Mouse (Mus musculus) embryonic fibroblast, embryonic 13.5 days (primary cell): ENCODE results near the gene Map3k14. TPM values are rescaled to one million over a fixed set of nuclear protein-coding genes. Genes with fewer than 3 reads are reported as not detected.

ENCODE experiments used
- H3K27ac ChIP-seq: 2 replicates; pipeline ENCODE4 v1.5.1; 2012; ENCODE audit warnings: low read length, control low read depth, inconsistent platforms; ENCODE audit not compliant: insufficient read depth
- H3K4me1 ChIP-seq: 2 replicates; pipeline ENCODE4 v1.6.1; 2011; ENCODE audit warnings: low read length; ENCODE audit not compliant: control insufficient read depth, insufficient read depth
- H3K4me3 ChIP-seq: 2 replicates; pipeline ENCODE4 v1.5.1; 2011; ENCODE audit warnings: mild to moderate bottlenecking, control low read depth, low read length; ENCODE audit not compliant: insufficient read depth
- CTCF ChIP-seq: IDR thresholded peaks from 2 replicates; pipeline ENCODE4 v1.5.1; 2011; ENCODE audit warnings: mild to moderate bottlenecking, control low read depth, low read length, moderate library complexity, borderline replicate concordance; ENCODE audit not compliant: insufficient read depth
- POLR2A ChIP-seq: IDR thresholded peaks from 2 replicates; pipeline ENCODE4 v1.6.1; 2011; ENCODE audit warnings: low read depth, mild to moderate bottlenecking, control low read depth, low read length, moderate library complexity
- polyA plus RNA-seq: library from polyadenylated mRNA; stranded (reverse); fragments of >200 nt; gene quantifications from 2 replicates; pipeline ENCODE4 v1.2.4, GENCODE M21; 2011; ENCODE audit warnings: low read depth; ENCODE audit not compliant: missing spikeins, insufficient read length

Gene Map3k14
- 8.4 and 8.5 TPM in 2 replicates for polyA plus RNA-seq

DNA sequence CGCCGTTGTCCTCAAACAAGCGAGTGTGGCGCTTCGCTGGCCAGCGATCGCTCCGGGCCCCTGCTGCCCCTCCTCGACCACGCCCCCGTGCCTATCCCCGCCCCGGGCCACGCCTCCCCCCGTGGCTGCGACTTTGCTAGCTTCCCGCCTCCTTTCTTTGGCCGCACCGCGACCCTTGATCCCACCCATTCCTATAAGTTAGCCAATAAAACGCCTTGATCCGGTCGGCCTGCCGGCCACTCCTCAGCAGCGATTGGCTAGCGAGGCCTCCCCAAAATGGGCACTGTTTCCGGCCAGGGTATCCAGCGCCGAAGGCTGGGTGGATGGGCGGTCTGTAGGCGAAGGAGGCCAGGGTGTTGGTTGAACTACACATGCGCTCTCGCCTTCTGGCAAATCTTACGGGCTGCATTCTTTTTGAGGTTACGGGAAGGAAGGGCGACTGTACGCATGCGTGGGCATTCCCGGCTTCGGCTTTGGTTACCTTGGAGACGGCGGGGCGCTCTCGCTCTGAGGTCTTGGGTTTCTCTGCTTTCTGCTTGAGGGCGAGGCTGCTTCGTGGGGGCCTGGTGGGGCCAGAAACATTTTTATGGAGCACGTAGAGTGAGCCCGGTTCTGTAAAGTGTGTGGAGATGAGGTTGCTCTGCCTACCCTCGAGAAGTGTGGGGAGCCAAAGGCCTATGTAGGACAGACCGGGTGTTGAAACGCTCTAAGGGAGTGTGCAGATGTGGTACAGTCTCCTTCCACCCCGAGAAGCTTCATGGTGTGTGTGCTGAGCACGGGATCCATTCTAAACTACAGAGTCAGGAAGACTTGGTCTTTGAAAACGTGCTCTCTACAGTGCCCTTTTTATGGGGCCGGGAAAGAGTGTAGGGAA lies at the start of gene Map3k14:
Map3k14 (minus strand) TSS at position 127 of the 874 bp plus-strand sequence.
- peaks cover 10% of the 10 kb centered on the region for H3K4me1 ChIP-seq

DNA sequence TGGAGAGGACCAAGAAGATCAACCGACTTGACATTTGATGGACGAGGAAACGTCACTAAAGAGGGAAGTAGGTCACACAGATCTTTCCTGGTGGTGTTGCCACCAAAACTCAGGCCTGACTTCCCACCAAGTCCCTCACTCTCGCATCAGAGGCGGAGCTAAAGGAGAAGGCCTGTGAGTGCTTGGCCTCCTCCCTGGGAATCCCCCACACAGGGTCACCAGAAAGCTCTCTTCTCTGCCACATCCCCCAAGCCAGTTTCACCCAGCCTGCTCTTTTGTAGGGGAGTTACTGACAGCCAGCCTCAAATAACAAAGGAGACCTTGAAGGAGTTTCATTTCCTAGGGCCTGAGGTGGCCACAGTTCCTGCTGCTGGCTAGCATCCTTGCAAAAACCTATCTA lies 48.1 kb upstream of the Map3k14 start:
- Histone ChIP-seq H3K4me1 (peaks cover 13% of the 10 kb centered on the region), H3K4me3 (no peak overlapping the region), H3K27ac (no peak overlapping the region)
- TF ChIP-seq POLR2A, result no peak
- TF ChIP-seq CTCF, result no peak

More for the DNA sequence above, at the start of gene Map3k14:
- TF ChIP-seq POLR2A (no peak; the same call in 1 of the 2 replicates), CTCF (no peak)
- Histone ChIP-seq H3K27ac (peak within 1 kb of the TSS; percentile 80), H3K4me3 (peak within 1 kb of the TSS; percentile 71)

DNA sequence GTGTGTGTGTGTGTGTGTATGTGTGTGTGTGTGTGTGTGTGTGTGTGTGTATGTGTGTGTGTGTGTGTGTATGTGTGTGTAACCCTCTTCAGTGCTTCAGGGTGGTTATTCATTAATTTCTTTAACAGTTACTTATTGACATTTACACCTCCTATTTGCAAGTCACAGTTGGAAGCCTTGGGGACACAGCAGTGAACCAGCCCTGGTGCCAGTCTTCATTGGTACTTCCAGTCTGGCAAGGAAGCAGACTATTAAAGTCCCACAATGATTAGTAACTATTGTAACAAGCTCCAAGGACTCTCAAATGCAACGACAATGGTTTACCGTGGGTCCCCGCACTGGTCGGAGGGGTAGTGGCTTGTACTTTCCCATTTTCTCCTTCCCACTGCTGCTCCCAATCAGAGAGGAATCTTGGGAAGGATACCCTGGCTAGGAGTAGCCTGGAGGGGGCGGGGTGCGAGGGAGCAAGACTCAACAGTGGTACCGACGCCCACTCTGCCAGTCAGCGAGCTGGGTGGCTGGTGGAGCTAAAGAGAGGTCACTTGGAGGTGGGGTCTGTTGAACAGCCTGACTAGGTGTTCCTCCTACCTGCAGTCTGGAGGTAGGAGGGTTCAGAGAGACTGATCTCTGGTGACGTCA lies 47.6 kb upstream of the Map3k14 start:
- TF ChIP-seq POLR2A (no peak), CTCF (no peak)
- Histone ChIP-seq H3K4me3 (no peak overlapping the region), H3K27ac (no peak overlapping the region), H3K4me1 (peaks cover 14% of the 10 kb centered on the region)

DNA sequence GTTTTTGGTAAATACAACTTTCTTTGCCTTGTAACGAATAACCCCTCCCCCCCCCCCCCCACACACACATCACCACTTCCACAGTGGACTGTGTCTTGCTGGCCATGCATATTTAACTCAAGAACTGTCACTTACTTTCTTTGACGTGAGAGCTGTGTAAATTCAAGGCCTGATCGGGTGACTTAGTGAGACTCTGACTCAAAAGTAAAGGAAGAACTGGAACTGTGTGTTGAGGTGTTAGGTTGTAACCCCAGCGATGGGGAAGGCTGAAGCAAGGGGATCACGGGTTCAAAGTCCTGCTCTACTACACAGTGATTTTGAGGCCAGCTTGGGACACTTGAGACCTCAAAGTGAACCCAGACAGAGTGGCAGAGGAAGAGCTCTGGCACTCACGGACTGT lies 46.3 kb upstream of the Map3k14 start:
- peaks cover 16% of the 10 kb centered on the region for H3K4me1 ChIP-seq
- TF ChIP-seq POLR2A (no peak), CTCF (no peak)
- peak overlapping the region; percentile 100 for H3K27ac ChIP-seq
- H3K4me3 ChIP-seq, result no peak overlapping the region

DNA sequence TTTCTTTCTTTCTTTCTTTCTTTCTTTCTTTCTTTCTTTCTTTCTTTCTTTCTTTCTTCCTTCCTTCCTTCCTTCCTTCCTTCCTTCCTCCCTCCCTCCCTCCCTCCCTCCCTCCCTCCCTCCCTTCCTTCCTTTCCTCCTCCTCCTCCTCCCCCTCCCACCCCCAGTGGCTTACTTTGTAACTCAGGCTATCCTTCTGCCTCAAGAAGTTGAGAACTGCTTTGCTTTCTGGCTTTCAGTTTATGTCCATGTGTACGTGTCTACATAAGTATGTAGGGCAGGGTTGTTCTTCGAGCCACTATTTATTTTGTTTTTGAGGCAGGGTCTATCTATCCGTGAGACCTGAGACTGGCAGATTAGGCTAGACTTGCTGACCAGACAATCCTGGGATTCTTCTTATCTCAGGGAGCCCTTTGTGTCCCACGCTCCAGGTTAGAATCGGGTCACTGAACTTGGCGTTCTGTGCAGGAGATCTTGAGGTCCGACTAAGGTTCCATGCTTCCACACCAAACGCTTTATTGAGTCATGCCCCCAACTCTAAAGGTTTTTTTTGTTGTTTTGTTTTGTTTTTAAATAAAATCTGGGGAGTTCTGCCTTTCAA lies 45.5 kb upstream of the Map3k14 start:
- H3K4me3 ChIP-seq, result no peak overlapping the region
- peaks cover 16% of the 10 kb centered on the region for H3K4me1 ChIP-seq
- H3K27ac ChIP-seq, result peak overlapping the region; percentile 100
- TF ChIP-seq CTCF (no peak), POLR2A (no peak)

DNA sequence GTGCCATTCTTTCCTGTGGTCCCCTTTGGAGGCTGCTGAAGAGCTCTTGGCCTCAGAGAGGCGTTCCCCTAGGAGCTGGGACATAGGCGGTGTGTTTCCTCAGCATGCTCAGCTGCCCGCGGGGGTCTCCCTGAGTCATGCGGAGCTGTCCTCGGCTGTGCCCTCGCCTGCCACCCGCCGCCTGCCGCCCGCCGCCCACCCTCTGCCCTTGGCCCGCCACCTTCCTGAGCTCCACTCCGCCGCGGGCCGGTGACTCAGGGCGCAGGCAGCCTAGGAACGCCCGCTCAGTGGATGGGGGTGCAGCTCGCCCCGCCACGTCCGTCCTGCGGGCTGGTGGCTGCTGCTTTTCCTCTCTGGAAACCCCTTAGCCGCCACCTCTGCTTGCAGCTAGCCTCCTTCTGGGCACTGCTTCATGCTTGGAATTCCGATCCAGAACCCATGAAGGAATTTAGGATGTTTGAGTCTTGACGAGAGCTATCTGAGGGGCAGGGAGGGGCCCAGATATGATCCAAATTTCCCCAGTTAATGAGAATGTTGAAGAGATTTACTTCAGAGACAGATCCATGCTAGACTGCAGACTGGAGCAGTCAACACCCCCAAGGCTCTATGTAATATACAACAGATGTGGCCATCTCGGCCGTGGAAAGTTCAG lies 44.8 kb upstream of the Map3k14 start:
- peak overlapping the region; percentile 98 for H3K27ac ChIP-seq
- peaks cover 16% of the 10 kb centered on the region for H3K4me1 ChIP-seq
- no peak overlapping the region for H3K4me3 ChIP-seq
- TF ChIP-seq CTCF (no peak), POLR2A (no peak; the same call in 1 of the 2 replicates)

DNA sequence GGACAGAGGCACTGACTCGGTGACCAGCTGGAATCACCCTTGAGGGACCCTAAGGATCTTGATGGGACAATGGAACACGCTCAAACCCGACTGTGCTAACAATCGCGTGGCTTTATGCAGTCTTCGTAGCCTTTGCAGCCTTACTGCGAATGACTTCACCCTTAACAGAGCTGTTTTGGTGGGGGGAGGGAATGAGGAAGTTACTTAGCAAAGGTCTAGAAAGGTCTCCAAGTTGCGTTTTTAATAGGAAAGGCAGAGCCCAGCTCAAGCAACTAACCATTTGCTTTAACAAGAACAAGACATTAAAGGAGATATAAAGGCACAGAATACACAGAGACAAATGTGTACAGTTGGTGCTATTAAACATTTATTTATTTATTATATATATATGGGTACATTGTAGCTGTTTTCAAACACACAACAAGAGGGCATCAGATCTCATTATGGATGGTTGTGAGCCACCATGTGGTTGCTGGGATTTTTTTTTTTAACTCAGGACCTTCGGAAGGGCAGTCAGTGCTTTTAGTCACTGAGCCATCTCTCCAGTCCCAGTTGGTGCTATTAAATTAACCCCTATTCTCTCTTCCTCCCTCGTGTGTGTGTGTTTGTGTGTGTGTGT lies 42.8 kb upstream of the Map3k14 start:
- no peak overlapping the region for H3K27ac ChIP-seq
- H3K4me1 ChIP-seq, result peaks cover 16% of the 10 kb centered on the region
- H3K4me3 ChIP-seq, result no peak overlapping the region
- TF ChIP-seq POLR2A (no peak), CTCF (no peak)

DNA sequence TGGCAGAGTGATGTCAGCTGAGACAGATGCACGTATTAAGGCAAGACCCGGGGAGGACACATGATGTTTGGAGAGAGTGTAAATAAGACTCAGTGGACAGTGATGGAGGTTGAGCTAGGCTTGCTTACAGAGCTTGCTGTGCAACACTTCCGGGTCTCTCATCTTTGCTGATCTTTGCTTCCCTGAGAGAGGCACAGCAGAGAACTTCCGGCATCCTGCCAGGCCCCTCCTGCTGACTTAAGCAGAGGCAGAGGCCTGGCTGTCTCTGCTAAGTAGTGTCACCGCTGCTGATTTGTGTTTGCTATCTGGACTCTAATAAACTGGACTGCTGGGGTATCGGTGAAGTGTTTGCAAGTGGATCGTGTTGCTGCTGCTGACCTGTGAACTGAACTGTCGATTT lies 40.6 kb upstream of the Map3k14 start:
- H3K27ac ChIP-seq, result no peak overlapping the region
- TF ChIP-seq CTCF (no peak), POLR2A (no peak)
- peaks cover 11% of the 10 kb centered on the region for H3K4me1 ChIP-seq
- no peak overlapping the region for H3K4me3 ChIP-seq

DNA sequence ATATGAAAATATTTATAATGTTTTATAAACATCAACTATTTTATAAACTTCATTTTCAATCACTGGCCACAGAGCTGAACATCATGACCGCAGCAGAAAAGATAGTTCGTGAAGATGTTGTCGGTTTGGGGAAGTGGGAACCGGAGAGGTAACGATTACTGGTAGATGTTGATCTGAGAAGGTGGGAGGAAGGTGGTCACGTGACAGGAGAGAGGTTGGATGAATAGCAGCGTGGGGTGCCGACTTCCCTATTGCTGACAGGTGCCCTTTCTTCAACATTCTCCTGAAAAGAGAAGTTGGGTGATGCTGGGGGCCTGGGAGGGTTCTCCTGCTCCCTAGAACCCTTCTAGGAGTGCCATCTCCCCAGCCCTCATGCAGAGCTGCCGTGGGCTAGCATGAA lies 37.3 kb upstream of the Map3k14 start:
- TF ChIP-seq POLR2A (no peak), CTCF (no peak)
- no peak overlapping the region for H3K4me3 ChIP-seq
- no peak overlapping the region for H3K27ac ChIP-seq
- H3K4me1 ChIP-seq, result no peaks in the 10 kb centered on the region
